Mouse (Mus musculus) megakaryocyte, adult 5-6 weeks (primary cell): ENCODE measurements around the gene Ece2. TPM values are rescaled to one million over a fixed set of nuclear protein-coding genes. Genes with fewer than 3 reads are reported as not detected.

Source experiments
- ATAC-seq: 2 replicates; pipeline ENCODE4 v1.8.0; 2016; ENCODE audit warnings: mild to moderate bottlenecking, inconsistent platforms; ENCODE audit not compliant: poor library complexity, severe bottlenecking
- total RNA-seq, 2 experiments: library from RNA; stranded (forward) in 1 of 2; stranded (reverse) in 1 of 2; fragments of 153-499, 151-499 nt in 1 of 2; fragments of 221-1000, 200-1000 nt in 1 of 2; gene quantifications; 2 replicates each; pipeline versions ENCODE4 v1.2.3 to v1.2.4; 2015 to 2017

Gene Ece2
- total RNA-seq (2015) (not detected in 2 replicates), total RNA-seq (2017) (not detected in 2 replicates)

GRCm38 (mm10) chr16:20629731-20630634, at the start of gene Ece2:
TSS of gene Ece2 (plus strand) at chr16:20629828.
- peak; percentile 33 for ATAC-seq

DNA sequence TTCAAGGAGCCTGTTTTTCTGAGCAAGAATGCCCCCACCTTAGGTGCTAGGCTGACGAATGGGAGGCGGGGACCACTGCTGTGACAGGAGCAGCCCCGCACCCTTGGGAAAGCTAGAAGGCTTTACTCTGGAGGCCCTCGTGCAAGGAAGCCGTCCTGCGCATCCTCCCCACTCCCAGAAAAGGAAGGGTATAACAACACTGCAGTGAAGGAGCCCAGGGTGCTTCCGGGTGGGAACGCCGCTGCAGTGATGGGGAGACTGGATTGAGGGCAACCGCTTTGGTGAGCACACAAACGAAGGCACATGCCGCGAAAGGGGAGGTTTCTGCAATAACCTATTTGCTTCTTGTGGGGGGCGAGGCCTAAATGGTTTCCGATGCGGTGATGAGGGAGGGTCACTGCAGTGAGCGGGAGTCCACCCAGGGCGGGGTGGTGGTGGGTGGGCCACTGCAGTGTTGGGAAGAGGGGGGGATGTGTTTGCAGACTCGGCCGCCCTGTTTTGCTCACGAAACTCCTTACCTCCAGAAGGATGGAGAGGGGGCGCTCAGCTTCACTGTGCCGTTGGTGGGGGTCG, 40.2 kb upstream of the Ece2 start, which contains the start of gene Vwa5b2:
Gene Vwa5b2 (plus strand): TSS at position 106 of the 573 bp plus-strand sequence.
- no peak for ATAC-seq

DNA sequence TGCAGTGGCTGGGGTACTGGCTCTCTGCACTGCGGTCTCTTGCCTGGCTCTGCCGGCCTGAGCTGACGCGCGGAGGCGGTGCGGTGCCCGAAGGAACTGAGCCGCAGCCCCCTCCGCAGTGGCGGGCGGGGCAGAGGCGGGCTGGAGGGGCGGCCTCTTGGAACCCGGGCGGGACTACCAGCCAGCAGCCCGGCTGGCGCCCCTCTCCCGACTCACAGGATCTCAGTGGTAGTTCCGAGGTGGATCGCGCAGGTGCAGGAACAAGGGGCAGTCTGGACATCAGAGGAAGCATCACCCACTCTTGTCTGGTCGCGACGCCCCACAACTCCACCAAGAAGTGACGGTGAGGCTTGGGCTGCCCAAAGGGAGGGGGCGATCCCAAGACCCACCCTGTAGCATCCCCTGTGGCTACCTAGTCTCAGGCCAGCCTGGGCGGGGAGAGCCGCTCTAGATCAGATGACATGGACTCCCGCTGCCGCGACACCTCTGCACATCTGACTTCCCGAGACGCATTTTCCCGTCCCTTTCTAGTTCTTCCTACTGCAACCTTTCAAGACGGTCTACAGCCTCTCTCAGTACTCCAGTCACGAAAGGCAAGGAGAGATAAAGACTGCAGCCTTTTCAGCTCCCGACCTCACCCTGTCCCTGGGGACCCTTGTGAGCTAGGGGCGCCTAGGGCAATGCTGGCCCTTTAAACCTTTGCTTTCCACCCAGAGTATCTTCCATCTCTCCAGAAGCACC, 39.5 kb upstream of the Ece2 start:
- ATAC-seq: no peak

DNA sequence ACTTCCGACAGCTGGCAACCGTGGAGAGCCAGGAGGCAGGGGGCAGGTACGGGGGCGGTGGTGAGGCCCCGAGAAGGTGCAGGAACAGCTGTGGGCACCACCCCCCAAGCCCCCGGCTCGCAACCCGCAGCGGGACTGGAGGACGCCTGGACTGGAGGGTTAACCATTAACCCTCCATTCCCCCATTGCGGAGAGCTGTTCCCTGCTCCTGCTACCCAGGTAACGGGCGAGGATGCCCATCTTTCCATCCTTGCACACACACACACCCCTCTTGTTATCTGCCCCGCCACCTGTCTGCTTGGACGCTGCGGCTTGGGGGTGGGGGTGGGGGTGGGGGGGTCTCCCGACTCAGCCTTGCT, 39.0 kb upstream of the Ece2 start:
- no peak for ATAC-seq

DNA sequence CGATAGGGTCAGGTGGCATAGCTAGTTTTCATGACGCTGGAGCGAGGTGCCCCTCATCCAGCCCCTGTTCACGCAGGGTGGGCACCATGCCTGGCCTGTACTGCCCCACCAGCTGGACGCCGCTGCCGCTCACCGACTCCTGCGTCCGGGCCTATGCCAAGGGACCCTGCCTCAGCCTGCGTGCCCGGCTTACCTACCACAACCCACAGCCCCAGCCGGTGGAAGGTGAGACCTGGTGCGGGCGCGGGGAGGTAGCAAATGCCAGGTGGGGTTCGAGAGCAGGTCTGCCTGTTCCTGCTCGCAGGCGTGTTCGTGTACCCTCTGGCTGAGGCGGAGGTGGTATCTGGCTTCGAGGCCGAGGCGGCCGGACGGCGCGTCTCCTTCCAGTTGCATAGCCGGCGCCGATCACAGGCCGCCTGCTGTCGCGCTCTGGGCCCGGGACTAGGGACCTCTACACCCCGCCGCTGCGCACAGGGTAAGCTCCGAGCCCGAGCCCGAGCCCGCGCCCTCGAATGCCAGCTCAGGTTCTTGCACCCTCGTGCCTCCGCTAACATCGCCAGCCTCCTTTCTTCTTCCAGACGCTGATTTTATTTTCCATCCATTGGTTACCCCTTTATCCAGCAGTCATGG, 38.4 kb upstream of the Ece2 start:
- no peak for ATAC-seq

GRCm38 (mm10) chr16:20595060-20595673, 34.5 kb upstream of the Ece2 start:
- no peak for ATAC-seq

- ATAC-seq: no peak
Measured at GRCm38 (mm10) chr16:20595737-20596136, 33.9 kb upstream of the Ece2 start.

GRCm38 (mm10) chr16:20596687-20597441, 32.8 kb upstream of the Ece2 start:
- no peak for ATAC-seq

GRCm38 (mm10) chr16:20600511-20600910, 29.1 kb upstream of the Ece2 start:
- no peak for ATAC-seq

GRCm38 (mm10) chr16:20604705-20605104, 24.9 kb upstream of the Ece2 start:
- no peak for ATAC-seq

GRCm38 (mm10) chr16:20610501-20611356, 18.9 kb upstream of the Ece2 start:
- peak; percentile 75 for ATAC-seq

GRCm38 (mm10) chr16:20611357-20612227, 18.0 kb upstream of the Ece2 start, which contains the start of the genes Eef1akmt4, Gm49333 and Alg3:
TSS of gene Eef1akmt4 (plus strand) at chr16:20611593.
TSS of gene Gm49333 (plus strand) at chr16:20611610.
TSS of gene Alg3 (minus strand) at chr16:20611735.
- ATAC-seq: peak; percentile 94

DNA sequence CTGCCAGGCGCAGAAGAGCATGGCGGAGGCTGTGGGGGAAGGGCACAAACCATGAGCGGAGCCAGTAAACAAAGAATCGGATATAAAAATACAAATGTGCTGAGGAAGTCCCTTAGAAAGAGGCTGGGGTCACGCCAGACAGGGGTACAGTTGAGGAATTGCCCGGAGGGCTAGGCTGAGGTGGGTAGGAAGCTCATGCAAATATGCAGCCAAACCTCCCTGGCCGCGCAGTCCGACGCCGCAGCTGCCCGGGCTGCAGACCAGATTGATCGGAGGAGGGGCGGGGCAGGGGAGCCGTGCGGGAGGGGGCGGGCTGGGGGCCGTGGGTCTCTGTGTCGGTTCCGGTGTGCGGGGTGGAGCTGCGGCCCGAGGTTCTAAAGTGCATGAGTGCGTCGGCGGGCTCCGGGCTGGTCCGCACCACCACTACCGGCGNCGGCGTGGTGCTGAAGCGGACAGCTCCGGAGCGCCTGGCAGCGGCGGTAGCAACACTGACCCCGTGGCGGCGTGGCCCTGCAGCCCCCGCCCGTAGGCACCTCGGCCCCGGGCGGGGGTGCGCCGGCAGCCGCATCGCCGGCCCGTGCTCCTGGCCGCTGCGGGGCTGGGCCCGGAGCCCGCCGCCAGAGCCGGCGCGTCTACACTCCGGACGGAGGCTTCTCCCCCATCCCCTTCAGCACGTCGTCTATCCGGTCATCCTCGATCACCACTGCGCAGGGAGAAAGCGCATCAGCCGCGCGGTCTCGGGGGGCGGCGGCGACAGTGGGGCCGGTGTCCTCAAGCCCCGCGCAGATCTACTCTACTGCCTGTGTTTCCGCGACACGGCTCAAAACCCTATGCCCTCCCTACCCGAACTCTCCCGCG, 9.9 kb upstream of the Ece2 start:
- ATAC-seq: peak; percentile 52

DNA sequence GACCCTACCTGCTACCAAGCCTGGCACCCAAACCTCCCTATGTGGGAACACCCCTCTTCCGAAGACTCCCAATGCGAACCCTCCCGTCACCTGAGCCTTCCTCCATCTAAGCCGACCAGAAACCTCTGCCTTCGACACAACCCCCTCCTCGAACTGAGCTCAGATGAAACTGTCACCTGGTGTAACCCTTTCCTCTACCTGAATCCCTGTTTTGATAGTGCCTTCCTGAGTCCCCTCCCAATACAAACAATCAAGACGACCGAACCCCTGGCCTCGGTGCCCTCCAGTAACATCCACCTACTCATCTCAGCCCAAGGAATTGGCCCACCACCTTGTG, 9.3 kb upstream of the Ece2 start:
- no peak for ATAC-seq

- no peak for ATAC-seq
Measured at GRCm38 (mm10) chr16:20620751-20621190, 8.9 kb upstream of the Ece2 start.

- peak; percentile 62 for ATAC-seq
Measured at GRCm38 (mm10) chr16:20621191-20621990, 8.2 kb upstream of the Ece2 start, which contains the start of gene Camk2n2. TSS of gene Camk2n2 (minus strand) at chr16:20621287.
